Mouse (Mus musculus): ENCODE measurements around the gene Tmtc3. TPM values are rescaled to one million over a fixed set of nuclear protein-coding genes. Genes with fewer than 3 reads are reported as not detected.
"Not testable (repeated sequence)": the region's sequence is repeated elsewhere in the genome, so short reads cannot be mapped to it uniquely, and the experiment has no call there.

The Tmtc3 gene
- polyA plus RNA-seq, 1 experiment from 2014 or later = 22.9 TPM

DNA sequence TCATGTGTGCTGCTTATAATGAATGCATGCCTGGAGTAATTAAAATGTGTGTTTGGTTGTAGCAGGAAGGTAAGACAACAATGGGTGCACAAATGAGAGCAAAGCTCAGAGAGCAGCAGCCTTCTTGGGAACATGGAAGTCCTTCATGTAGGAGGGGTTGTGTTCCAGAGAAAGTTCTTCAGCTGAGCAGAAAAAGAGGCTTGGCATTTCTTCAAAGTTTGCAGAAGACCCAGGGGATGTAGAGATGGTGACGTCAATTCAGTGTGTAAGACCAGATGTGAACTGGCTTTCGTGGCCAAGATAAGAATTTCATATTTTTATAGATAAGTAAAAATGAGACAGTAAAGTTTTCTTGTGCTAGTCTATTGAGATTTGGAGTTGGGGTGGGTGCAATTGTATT is 59.6 kb downstream of the Tmtc3 start:
- H3K36me3 ChIP-seq = no peaks in the 10 kb centered on the region
- no peaks in the 10 kb centered on the region for H3K4me1 ChIP-seq
- no peaks in the 10 kb centered on the region for H3K9me3 ChIP-seq
- no peak for ATAC-seq (ENCODE audit: low FRiP score, low read depth)
- no peaks in the 10 kb centered on the region for H3K27me3 ChIP-seq
- no peak overlapping the region for H3K27ac ChIP-seq
- WGBS = 81% methylated on average over 2 of the region's 2 CpGs
- H3K9ac ChIP-seq = no peak overlapping the region
- no peak overlapping the region for H3K4me3 ChIP-seq
- H3K4me2 ChIP-seq (replicated peaks) = no peak overlapping the region

DNA sequence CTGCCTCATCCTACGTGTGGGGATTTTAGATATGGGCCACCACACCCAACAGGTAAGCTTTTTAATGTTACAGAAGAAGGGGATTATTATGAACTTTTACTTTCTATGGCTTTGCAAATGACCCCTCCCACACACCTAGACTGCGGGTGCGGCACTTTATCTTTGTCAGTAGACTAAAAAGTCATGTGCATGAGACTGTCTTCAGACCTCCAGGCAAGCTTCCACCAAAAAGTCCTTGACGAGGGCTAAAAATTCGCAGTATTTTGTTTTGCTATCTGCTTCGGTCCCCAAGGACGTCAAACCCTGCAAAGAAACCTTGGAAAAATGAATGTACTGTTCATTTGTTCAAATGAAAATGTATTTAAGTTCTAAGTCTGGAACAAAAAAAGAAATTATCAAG is 71.6 kb downstream of the Tmtc3 start:
- no peak overlapping the region for H3K9ac ChIP-seq
- H3K4me2 ChIP-seq (replicated peaks) = no peak overlapping the region
- no peaks in the 10 kb centered on the region for H3K36me3 ChIP-seq
- no peaks in the 10 kb centered on the region for H3K4me1 ChIP-seq
- no peaks in the 10 kb centered on the region for H3K27me3 ChIP-seq
- no peak overlapping the region for H3K4me3 ChIP-seq
- 86% methylated on average over 7 of the region's 7 CpGs for WGBS
- no peak for ATAC-seq (ENCODE audit: low FRiP score, low read depth)
- no peaks in the 10 kb centered on the region for H3K9me3 ChIP-seq
- H3K27ac ChIP-seq = no peak overlapping the region

DNA sequence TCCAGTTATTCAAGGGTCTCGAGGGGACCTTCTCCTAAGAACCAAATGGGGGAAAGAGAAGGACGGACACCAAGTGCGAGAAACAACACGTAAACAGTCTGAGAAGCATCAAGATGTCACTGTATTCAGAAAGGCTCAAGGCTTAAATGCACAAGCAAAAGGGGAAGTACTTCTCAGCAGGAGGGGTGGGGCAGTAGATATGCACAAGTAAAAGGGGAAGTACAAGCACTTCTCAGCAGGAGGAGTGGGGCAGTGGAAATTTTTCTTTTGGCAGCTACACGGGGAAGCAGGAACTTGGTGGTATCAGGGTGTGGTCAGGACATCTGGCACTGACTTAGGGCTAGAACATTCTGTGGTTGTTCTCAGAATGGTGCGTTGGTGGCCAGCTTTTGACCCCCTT is 84.8 kb downstream of the Tmtc3 start:
- H3K9ac ChIP-seq; H3K4me3 ChIP-seq; H3K36me3 ChIP-seq; H3K27me3 ChIP-seq; H3K9me3 ChIP-seq; ATAC-seq (ENCODE audit: low FRiP score, low read depth); H3K4me2 ChIP-seq (replicated peaks); H3K27ac ChIP-seq; H3K4me1 ChIP-seq: not testable (repeated sequence)
- 83% methylated on average over 6 of the region's 6 CpGs for WGBS

Other genes with a start within 250 kb of the Tmtc3 start
- gene Gm4301, start 151.7 kb downstream of the Tmtc3 start, polyA plus RNA-seq (2015; fragmentation: Nextera tagmentation; extraction: Ambion mirVana) = not detected in 2 replicates
- gene Gm4302, start 146.5 kb downstream of the Tmtc3 start, polyA plus RNA-seq (2015; fragmentation: Nextera tagmentation; extraction: Ambion mirVana) = not detected in 2 replicates
- not detected in 2 replicates for gene Gm4303, start 141.4 kb downstream of the Tmtc3 start, polyA plus RNA-seq (2015; fragmentation: Nextera tagmentation; extraction: Ambion mirVana)
- gene Gm4305, start 136.3 kb downstream of the Tmtc3 start, polyA plus RNA-seq (2015; fragmentation: Nextera tagmentation; extraction: Ambion mirVana) = not detected in 2 replicates
- gene Gm4307, start 126.0 kb downstream of the Tmtc3 start, polyA plus RNA-seq (2015; fragmentation: Nextera tagmentation; extraction: Ambion mirVana) = not detected in 2 replicates
- not detected in 2 replicates for gene Gm4312, start 104.8 kb downstream of the Tmtc3 start, polyA plus RNA-seq (2015; fragmentation: Nextera tagmentation; extraction: Ambion mirVana)
- 5.6 and 6.3 TPM in 2 replicates for gene Cep290, start 208 bp upstream of the Tmtc3 start, polyA plus RNA-seq (2015; fragmentation: Nextera tagmentation; extraction: Ambion mirVana)
- gene 4930430F08Rik, start 103.1 kb upstream of the Tmtc3 start, polyA plus RNA-seq (2015; fragmentation: Nextera tagmentation; extraction: Ambion mirVana) = 7.9 and 9.0 TPM in 2 replicates
- gene 1700017N19Rik, start 103.1 kb upstream of the Tmtc3 start, polyA plus RNA-seq (2015; fragmentation: Nextera tagmentation; extraction: Ambion mirVana) = not detected in 2 replicates

Data from limb, embryonic 13.5 days (tissue).